ENCODE assay signal across 29 mouse cellular contexts in the genomic region with DNA sequence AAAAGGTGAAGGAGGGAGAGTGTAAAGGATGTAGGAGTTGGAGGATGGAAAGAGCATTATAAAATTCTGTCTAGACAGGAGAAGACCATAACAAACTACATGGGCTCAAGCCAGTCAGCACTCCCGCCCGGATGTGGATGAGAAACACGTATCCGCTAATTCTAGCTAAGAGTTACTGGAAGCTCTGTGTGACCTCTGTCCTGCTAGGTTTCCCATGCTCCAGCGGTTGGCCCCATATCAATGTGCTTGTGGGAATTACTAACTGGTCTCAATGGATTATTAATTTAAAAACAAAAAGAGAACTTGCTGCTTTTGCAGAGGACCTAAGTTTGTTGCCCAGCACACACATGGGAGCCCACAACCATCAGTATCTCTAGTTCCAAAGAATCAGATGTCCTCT.
DNase-seq lines count a peak whose midpoint lies in the region; ATAC-seq lines count a peak whose summit lies in the region.
"Had no signal": no experiment of that assay in that cellular context is flagged by ENCODE, and none has a peak within 500 bp of the region (broad histone marks: within the 10 kb centered on the region; RNA-seq: fewer than 3 reads in every experiment).

No protein-coding gene starts in this region.

- no peaks in the 10 kb centered on the region for H3K36me3 ChIP-seq in heart, embryonic 11.5 days (ENCODE audit: control insufficient read depth, insufficient read depth, low read length)
- H3K36me3 ChIP-seq in midbrain, embryonic 10.5 days, result no peaks in the 10 kb centered on the region
- no peaks in the 10 kb centered on the region for H3K36me3 ChIP-seq in midbrain, embryonic 14.5 days (ENCODE audit: control insufficient read depth, insufficient read depth, low read length)
- no peaks in the 10 kb centered on the region for H3K36me3 ChIP-seq in forebrain, embryonic 12.5 days (replicated peaks)
- H3K36me3 ChIP-seq: embryonic facial prominence, embryonic 13.5 days; embryonic facial prominence, embryonic 15.5 days; forebrain, embryonic 10.5 days; forebrain, embryonic 15.5 days; G1E had no signal

- no peaks in the 10 kb centered on the region for H3K27me3 ChIP-seq in heart, embryonic 11.5 days (ENCODE audit: control insufficient read depth, insufficient read depth, low read length)
- H3K27me3 ChIP-seq in midbrain, embryonic 10.5 days (ENCODE audit: low read depth, poor library complexity, severe bottlenecking), result no peaks in the 10 kb centered on the region
- no peaks in the 10 kb centered on the region for H3K27me3 ChIP-seq in midbrain, embryonic 14.5 days (ENCODE audit: control insufficient read depth, insufficient read depth, low read length)
- no peaks in the 10 kb centered on the region for H3K27me3 ChIP-seq in forebrain, embryonic 12.5 days
- H3K27me3 ChIP-seq: embryonic facial prominence, embryonic 13.5 days; embryonic facial prominence, embryonic 15.5 days; forebrain, embryonic 13.5 days; forebrain, embryonic 15.5 days; Patski had no signal

- H3K9me3 ChIP-seq in heart, embryonic 11.5 days (replicated peaks; ENCODE audit: control insufficient read depth, low read length), result no peaks in the 10 kb centered on the region
- H3K9me3 ChIP-seq in midbrain, embryonic 10.5 days (replicated peaks), result no peaks in the 10 kb centered on the region
- H3K9me3 ChIP-seq in midbrain, embryonic 14.5 days (ENCODE audit: control insufficient read depth, low read length), result no peaks in the 10 kb centered on the region
- H3K9me3 ChIP-seq in forebrain, embryonic 12.5 days, result no peaks in the 10 kb centered on the region
- H3K9me3 ChIP-seq: embryonic facial prominence, embryonic 13.5 days; embryonic facial prominence, embryonic 15.5 days; forebrain, embryonic 10.5 days; forebrain, embryonic 13.5 days; forebrain, embryonic 15.5 days had no signal

- H3K4me3 ChIP-seq in heart, embryonic 11.5 days (ENCODE audit: low read depth, low read length), result no peak overlapping the region
- no peak overlapping the region for H3K4me3 ChIP-seq in midbrain, embryonic 10.5 days
- no peak overlapping the region for H3K4me3 ChIP-seq in midbrain, embryonic 14.5 days (replicated peaks; ENCODE audit: low read depth, low read length)
- no peak overlapping the region for H3K4me3 ChIP-seq in brown adipose tissue, adult 24 weeks (ENCODE audit: insufficient read depth, low read depth, low read length)
- no peak overlapping the region for H3K4me3 ChIP-seq in forebrain, embryonic 12.5 days (replicated peaks)
- H3K4me3 ChIP-seq: embryonic facial prominence, embryonic 13.5 days; embryonic facial prominence, embryonic 15.5 days; erythroblast, embryonic 14.5 days; forebrain, embryonic 10.5 days; forebrain, embryonic 13.5 days; forebrain, embryonic 15.5 days had no signal

- H3K9ac ChIP-seq in heart, embryonic 11.5 days (ENCODE audit: low read depth, low read length), result no peak overlapping the region
- no peak overlapping the region for H3K9ac ChIP-seq in midbrain, embryonic 14.5 days (replicated peaks; ENCODE audit: low read length)
- no peak overlapping the region for H3K9ac ChIP-seq in forebrain, embryonic 12.5 days
- H3K9ac ChIP-seq: embryonic facial prominence, embryonic 13.5 days; embryonic facial prominence, embryonic 15.5 days; forebrain, embryonic 13.5 days; forebrain, embryonic 15.5 days; forebrain, postnatal 0 days had no signal

- WGBS in heart, embryonic 11.5 days (ENCODE audit: insufficient replicate concordance), result 94% methylated on average over 5 of the region's 5 CpGs
- WGBS in midbrain, embryonic 10.5 days, result 92% methylated on average over 5 of the region's 5 CpGs
- 95% methylated on average over 5 of the region's 5 CpGs for WGBS in midbrain, embryonic 14.5 days
- 94% methylated on average over 5 of the region's 5 CpGs for WGBS in forebrain, embryonic 12.5 days

- H3K27ac ChIP-seq in heart, embryonic 11.5 days (ENCODE audit: low read depth, low read length), result no peak overlapping the region
- no peak overlapping the region for H3K27ac ChIP-seq in midbrain, embryonic 10.5 days (replicated peaks)
- H3K27ac ChIP-seq in midbrain, embryonic 14.5 days (replicated peaks; ENCODE audit: low read depth, low read length), result no peak overlapping the region
- H3K27ac ChIP-seq in brown adipose tissue, adult 24 weeks (replicated peaks; ENCODE audit: low read depth, low read length), result 0 out of 2 replicates have a peak overlapping the region, but pooled peaks have one; percentile 40
- H3K27ac ChIP-seq in forebrain, embryonic 12.5 days, result no peak overlapping the region
- H3K27ac ChIP-seq: embryonic facial prominence, embryonic 13.5 days; embryonic facial prominence, embryonic 15.5 days; forebrain, embryonic 10.5 days; forebrain, embryonic 13.5 days; forebrain, embryonic 15.5 days had no signal

- no peak overlapping the region for H3K4me2 ChIP-seq in heart, embryonic 11.5 days
- no peak overlapping the region for H3K4me2 ChIP-seq in midbrain, embryonic 14.5 days (ENCODE audit: low read length)
- no peak overlapping the region for H3K4me2 ChIP-seq in forebrain, embryonic 12.5 days
- H3K4me2 ChIP-seq: embryonic facial prominence, embryonic 13.5 days; embryonic facial prominence, embryonic 15.5 days; forebrain, embryonic 13.5 days; forebrain, embryonic 15.5 days had no signal

- peak; percentile 16 for DNase-seq in adrenal gland, postnatal 10 days
- no peak for DNase-seq in adrenal gland, postnatal 14 days
- peak; percentile 23 for DNase-seq in heart, adult 8-10 months (ENCODE audit: low spot score)
- peak; percentile 10 for DNase-seq in midbrain, embryonic 10.5 days (ENCODE audit: low spot score)
- no peak for DNase-seq in midbrain, embryonic 14.5 days
- DNase-seq: adrenal gland, adult 8-10 months; adrenal gland, postnatal 36 days; B cell, adult 2 months; cerebellum, adult 11 months; cerebellum, adult 18-20 months; cerebellum, adult 8-10 months; cerebellum, adult 9-11 months; cerebellum, postnatal 14 days; cerebellum, postnatal 36 days; embryo, embryonic 11 days; forebrain, postnatal 0 days had no signal

- no peak for ATAC-seq in heart, embryonic 11.5 days (replicated peaks; ENCODE audit: insufficient number of reproducible peaks, low FRiP score, low TSS enrichment)
- no peak for ATAC-seq in midbrain, embryonic 14.5 days (ENCODE audit: low FRiP score, low TSS enrichment)
- no peak for ATAC-seq in forebrain, embryonic 12.5 days (ENCODE audit: low FRiP score)
- ATAC-seq: activated CD4-positive, CD25-positive, alpha-beta regulatory T cell, adult 4 months; CD4-positive, CD25-positive, alpha-beta regulatory T cell, adult 4 months; forebrain, embryonic 13.5 days; forebrain, embryonic 15.5 days; forebrain, postnatal 0 days; Patski had no signal

- no peaks in the 10 kb centered on the region for H3K4me1 ChIP-seq in heart, embryonic 11.5 days (ENCODE audit: control insufficient read depth, insufficient read depth, low read length)
- no peaks in the 10 kb centered on the region for H3K4me1 ChIP-seq in midbrain, embryonic 10.5 days
- H3K4me1 ChIP-seq in midbrain, embryonic 14.5 days (ENCODE audit: control insufficient read depth, insufficient read depth, low read length), result peaks cover 6% of the 10 kb centered on the region; the same call in 1 of the 2 replicates
- no peaks in the 10 kb centered on the region for H3K4me1 ChIP-seq in brown adipose tissue, adult 24 weeks (ENCODE audit: control insufficient read depth, insufficient read depth, insufficient read length, low read length)
- 0 out of 2 replicates have a peak, but pooled peaks cover 6% of the 10 kb centered on the region for H3K4me1 ChIP-seq in forebrain, embryonic 12.5 days

Comparison
In these comparisons a context has a peak if more than half of its experiments do, and no peak if none do; other contexts are left out.
1. DNase-seq: peak in adrenal gland, postnatal 10 days (single experiment), heart, adult 8-10 months (single experiment) and midbrain, embryonic 10.5 days (single experiment); none in adrenal gland, postnatal 14 days (single experiment) and midbrain, embryonic 14.5 days (single experiment).